Mouse (Mus musculus): ENCODE data around the gene Josd1. TPM values are rescaled to one million over a fixed set of nuclear protein-coding genes. Genes with fewer than 3 reads are reported as not detected.

Josd1 gene
- polyA plus RNA-seq, 1 experiment = 32.0 TPM

DNA sequence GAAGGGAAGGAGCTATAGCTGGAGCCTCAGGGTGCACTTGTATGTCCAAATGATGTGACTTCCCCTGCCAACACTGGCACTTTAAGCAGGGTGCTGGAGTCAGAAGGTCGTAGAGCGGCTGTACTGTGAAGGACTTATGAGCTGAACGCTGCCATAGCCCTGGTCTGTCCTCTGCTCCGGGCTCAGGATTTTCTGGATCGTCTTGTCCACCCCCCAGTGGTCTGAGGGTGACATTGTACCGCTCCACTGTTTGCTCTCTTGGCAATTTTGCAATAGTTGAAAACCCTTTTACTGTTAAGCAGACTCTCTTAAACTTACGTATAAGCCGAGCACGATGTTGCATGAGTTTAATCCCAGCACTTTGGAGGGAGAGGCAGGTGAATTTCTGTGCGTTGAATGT, 18.5 kb downstream of the Josd1 start:
- TF ChIP-seq POLR2A (IDR thresholded peaks at IDR 0.05; ENCODE audit: low read depth, low read length) (no peak), CTCF (IDR thresholded peaks at IDR 0.05; ENCODE audit: borderline replicate concordance, insufficient read depth, low read length) (no peak)
- Histone ChIP-seq H3K4me3 (ENCODE audit: insufficient read depth, low read length) (no peak overlapping the region), H3K4me1 (ENCODE audit: control insufficient read depth, insufficient read depth, low read length) (peaks cover 5% of the 10 kb centered on the region; the same call in 1 of the 2 replicates), H3K27ac (ENCODE audit: insufficient read depth, low read length) (no peak overlapping the region)

DNA sequence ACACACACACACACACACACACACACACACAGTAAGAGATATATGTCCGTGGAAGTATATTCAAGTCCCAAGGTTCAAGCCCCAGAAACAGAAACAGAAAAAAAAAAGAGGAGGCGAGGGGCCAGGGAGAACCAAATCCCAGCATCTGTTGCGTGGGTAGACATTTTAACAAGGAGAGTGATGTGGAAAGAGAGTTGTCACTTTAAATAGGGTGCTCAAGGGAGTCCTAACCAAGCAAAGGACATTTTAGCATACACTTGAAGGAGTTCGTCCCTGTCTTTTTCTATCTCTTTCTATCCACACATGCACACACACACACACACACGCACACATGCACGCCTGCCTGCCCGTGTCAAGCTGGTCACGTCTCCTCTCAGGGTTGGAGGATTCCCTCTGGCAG, 23.1 kb downstream of the Josd1 start:
- Histone ChIP-seq H3K4me1 (ENCODE audit: control insufficient read depth, insufficient read depth, low read length) (no peaks in the 10 kb centered on the region), H3K4me3 (ENCODE audit: insufficient read depth, low read length) (no peak overlapping the region), H3K27ac (ENCODE audit: insufficient read depth, low read length) (no peak overlapping the region)
- TF ChIP-seq POLR2A (IDR thresholded peaks at IDR 0.05; ENCODE audit: low read depth, low read length) (no peak), CTCF (IDR thresholded peaks at IDR 0.05; ENCODE audit: borderline replicate concordance, insufficient read depth, low read length) (no peak)

DNA sequence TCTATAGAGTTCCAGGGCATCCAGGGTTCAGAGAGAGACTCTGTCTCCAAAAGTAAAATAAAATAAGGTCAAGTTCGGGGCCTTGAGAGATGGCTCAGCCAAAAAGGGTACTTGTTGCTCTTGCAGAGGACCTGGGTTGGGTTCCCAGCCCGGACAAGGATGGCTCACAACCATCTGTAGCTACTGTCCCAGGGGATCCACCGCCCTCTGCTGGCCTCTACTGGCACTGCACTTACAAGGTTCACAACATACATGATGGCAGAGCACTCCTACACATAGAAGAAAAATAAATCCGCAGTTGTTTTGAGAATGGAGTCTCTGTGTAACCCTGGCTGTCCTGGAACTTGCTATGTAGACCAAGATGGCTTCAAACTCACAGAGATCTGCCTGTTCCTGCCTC, 25.9 kb downstream of the Josd1 start:
- Histone ChIP-seq H3K4me1 (ENCODE audit: control insufficient read depth, insufficient read depth, low read length) (no peaks in the 10 kb centered on the region), H3K4me3 (ENCODE audit: insufficient read depth, low read length) (no peak overlapping the region), H3K27ac (ENCODE audit: insufficient read depth, low read length) (no peak overlapping the region)
- TF ChIP-seq CTCF (IDR thresholded peaks at IDR 0.05; ENCODE audit: borderline replicate concordance, insufficient read depth, low read length) = peak; percentile 46; the same call in 1 of the 2 replicates
- TF ChIP-seq POLR2A (IDR thresholded peaks at IDR 0.05; ENCODE audit: low read depth, low read length) = no peak

DNA sequence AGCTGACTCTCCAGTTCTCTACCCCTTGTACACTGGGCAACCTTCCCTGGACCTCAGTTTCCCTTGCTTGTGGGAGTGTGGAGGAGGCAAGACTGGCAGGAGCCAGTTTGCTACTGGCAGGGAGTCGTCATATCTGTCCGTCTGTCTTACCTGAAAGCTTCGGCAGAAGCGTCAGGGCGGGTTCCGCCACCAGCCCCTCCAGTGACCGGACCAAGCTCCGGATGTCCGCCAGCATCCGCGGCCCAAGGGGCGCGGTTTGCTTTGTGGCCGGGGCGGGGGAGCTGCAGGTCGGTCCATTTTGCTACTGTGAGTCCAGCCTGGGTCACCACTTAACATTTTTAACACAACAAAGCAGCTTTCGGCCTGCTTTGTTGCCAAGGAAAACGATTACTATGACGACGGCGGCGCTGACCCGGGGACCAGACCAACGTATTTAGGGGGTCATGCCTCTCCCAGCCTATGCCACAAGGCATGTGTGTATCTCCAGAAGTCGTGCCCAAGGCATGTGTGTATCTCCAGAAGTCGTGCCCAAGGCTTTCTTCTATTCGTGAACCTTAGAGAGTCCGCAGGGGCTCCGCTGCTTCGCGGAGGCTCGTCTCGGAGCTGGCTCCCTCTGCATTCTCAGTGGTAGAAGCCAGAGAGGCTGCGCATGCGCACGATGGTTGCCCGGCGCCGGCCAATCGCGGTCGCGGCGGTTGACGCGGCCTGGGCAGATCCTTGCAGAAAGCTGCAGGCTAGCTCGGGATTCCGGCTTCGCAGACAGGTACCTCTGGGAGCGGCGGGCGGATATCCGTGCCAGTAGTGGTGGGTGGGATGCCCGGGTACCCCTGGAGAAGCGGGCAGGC, 29.0 kb downstream of the Josd1 start, which contains the start of the genes Fam227a and Cby1:
Gene Fam227a (minus strand): TSS at position 426 of the 845 bp plus-strand sequence.
Gene Cby1 (plus strand): TSS at position 669 of the 845 bp plus-strand sequence.
- Histone ChIP-seq H3K4me1 (ENCODE audit: control insufficient read depth, insufficient read depth, low read length) (no peaks in the 10 kb centered on the region), H3K27ac (ENCODE audit: insufficient read depth, low read length) (peak within 1 kb of the TSS; percentile 90), H3K4me3 (ENCODE audit: insufficient read depth, low read length) (peak within 1 kb of the TSS; percentile 71)
- TF ChIP-seq POLR2A (IDR thresholded peaks at IDR 0.05; ENCODE audit: low read depth, low read length) (peak; percentile 83), CTCF (IDR thresholded peaks at IDR 0.05; ENCODE audit: borderline replicate concordance, insufficient read depth, low read length) (no peak)

DNA sequence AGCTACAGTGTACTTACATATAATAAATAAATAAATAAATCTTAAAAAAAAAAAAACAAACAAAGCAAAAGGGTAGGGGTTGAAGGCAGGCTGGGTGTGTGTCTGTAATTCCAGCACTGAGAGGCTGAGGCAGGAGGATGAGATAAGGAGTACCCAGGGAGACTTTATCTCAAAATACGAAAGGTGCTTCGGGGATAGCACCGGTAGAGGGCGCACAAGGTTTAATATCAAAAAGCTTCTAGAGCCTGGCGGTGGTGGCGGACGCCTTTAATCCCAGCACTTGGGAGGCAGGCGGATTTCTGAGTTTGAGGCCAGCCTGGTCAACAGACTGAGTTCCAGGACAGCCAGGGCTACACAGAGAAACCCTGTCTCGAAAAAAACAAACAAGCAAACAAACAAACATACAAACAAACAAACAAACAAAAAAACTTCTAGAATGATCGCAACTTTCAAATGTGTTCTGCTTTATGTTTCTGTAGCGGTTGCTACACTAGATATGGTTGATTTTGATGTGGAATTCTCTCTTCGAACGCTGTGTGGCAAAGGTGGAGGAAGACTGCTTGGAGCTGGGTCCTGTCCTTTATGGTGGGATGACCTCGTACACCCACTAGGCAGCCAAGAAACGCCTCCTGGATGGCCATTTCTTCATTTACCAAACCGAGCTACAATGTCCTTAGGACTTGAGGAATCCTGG, 29.7 kb downstream of the Josd1 start:
- Histone ChIP-seq H3K4me3 (ENCODE audit: insufficient read depth, low read length) (peak overlapping the region; percentile 71), H3K27ac (ENCODE audit: insufficient read depth, low read length) (no peak overlapping the region), H3K4me1 (ENCODE audit: control insufficient read depth, insufficient read depth, low read length) (no peaks in the 10 kb centered on the region)
- TF ChIP-seq POLR2A (IDR thresholded peaks at IDR 0.05; ENCODE audit: low read depth, low read length) (no peak), CTCF (IDR thresholded peaks at IDR 0.05; ENCODE audit: borderline replicate concordance, insufficient read depth, low read length) (no peak)

DNA sequence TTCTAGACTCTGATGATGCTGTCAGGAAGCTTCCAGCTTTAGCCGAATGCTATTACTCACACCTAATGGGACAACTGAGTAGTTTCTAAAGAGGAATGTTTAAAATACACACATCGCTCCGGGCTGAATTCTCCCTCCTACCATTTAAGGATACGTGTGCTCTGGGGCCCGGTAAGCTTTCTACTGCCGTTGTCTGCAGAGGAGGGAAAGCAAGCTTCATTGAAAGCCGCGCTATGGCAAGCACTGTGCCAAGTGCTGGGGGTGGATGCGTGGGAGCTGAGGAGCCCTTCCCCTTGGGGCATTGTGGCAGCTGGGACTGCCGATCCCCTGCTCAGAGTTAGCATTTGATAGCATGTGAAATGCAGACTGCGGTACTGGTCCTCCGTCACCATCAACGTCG, 31.3 kb downstream of the Josd1 start:
- TF ChIP-seq POLR2A (IDR thresholded peaks at IDR 0.05; ENCODE audit: low read depth, low read length) = no peak
- no peak for TF ChIP-seq CTCF (IDR thresholded peaks at IDR 0.05; ENCODE audit: borderline replicate concordance, insufficient read depth, low read length)
- H3K4me3 ChIP-seq (ENCODE audit: insufficient read depth, low read length) = no peak overlapping the region

DNA sequence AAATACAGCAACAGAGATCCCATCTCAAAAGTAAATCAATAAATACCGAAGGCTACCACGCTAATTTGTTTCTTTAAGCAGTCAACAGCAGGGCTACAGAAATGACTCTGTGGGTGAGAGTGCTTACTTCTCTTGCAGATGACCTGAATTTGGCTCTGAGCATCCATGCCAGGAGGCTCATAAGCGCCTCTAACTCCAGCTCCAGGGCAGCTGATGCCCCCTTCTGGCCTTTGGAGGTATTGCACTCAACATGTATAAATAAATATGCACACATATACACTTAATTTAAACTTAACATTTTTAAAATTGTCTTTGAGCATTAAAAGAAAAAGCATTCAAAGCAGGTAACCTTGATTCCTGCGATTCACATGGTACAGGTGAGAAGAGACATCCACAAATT, 36.2 kb downstream of the Josd1 start:
- no peak overlapping the region for H3K4me3 ChIP-seq (ENCODE audit: insufficient read depth, low read length)
- no peaks in the 10 kb centered on the region for H3K4me1 ChIP-seq (ENCODE audit: control insufficient read depth, insufficient read depth, low read length)
- H3K27ac ChIP-seq (ENCODE audit: insufficient read depth, low read length) = no peak overlapping the region
- TF ChIP-seq POLR2A (IDR thresholded peaks at IDR 0.05; ENCODE audit: low read depth, low read length) (no peak), CTCF (IDR thresholded peaks at IDR 0.05; ENCODE audit: borderline replicate concordance, insufficient read depth, low read length) (peak; percentile 9; the same call in 1 of the 2 replicates)

More for the DNA sequence above, 31.3 kb downstream of the Josd1 start:
- Histone ChIP-seq H3K27ac (ENCODE audit: insufficient read depth, low read length) (no peak overlapping the region), H3K4me1 (ENCODE audit: control insufficient read depth, insufficient read depth, low read length) (no peaks in the 10 kb centered on the region)

DNA sequence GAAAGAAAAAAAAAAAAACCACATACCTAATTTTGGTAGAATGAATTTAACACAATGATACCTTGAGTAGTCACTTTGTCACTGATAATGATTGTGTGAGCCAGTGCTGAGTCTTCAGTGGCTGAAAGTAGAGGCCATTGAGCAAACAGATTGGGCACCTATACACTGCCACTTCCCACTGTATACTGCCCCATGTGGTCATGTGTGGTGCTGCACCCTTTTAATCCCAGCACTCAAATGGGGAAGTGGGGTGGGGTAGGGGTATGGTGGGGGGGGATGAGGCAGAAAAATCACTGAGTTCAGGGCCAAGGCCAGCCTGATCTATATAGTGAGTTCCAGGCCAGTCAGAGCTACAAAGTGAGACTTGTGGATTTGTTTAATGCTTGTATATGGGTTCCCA, 37.1 kb downstream of the Josd1 start:
- no peak overlapping the region for H3K4me3 ChIP-seq (ENCODE audit: insufficient read depth, low read length)
- no peaks in the 10 kb centered on the region for H3K4me1 ChIP-seq (ENCODE audit: control insufficient read depth, insufficient read depth, low read length)
- no peak overlapping the region for H3K27ac ChIP-seq (ENCODE audit: insufficient read depth, low read length)
- peak; percentile 45; the same call in 1 of the 2 replicates for TF ChIP-seq CTCF (IDR thresholded peaks at IDR 0.05; ENCODE audit: borderline replicate concordance, insufficient read depth, low read length)
- no peak for TF ChIP-seq POLR2A (IDR thresholded peaks at IDR 0.05; ENCODE audit: low read depth, low read length)

DNA sequence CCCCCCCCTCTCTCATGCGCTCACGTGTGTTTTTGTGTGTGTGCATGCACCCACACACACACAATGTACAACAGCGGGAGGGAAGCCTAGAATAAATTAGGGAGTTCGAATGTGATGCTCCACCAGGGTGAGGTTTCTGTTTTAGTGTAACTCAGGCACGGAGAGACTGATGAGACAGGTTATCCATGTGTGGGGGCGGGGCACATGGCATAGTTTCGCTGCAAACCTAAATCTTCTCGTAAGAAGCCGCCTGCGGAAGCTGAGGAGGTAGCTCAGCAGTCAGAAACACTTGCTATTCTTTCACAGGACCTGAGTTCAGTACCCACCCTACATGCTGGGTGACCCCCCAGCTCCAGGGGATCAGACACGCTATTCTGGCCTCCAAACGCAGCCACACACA, 39.6 kb downstream of the Josd1 start:
- no peak for TF ChIP-seq POLR2A (IDR thresholded peaks at IDR 0.05; ENCODE audit: low read depth, low read length)
- no peak for TF ChIP-seq CTCF (IDR thresholded peaks at IDR 0.05; ENCODE audit: borderline replicate concordance, insufficient read depth, low read length)
- Histone ChIP-seq H3K27ac (ENCODE audit: insufficient read depth, low read length) (no peak overlapping the region), H3K4me3 (ENCODE audit: insufficient read depth, low read length) (no peak overlapping the region), H3K4me1 (ENCODE audit: control insufficient read depth, insufficient read depth, low read length) (no peaks in the 10 kb centered on the region)

DNA sequence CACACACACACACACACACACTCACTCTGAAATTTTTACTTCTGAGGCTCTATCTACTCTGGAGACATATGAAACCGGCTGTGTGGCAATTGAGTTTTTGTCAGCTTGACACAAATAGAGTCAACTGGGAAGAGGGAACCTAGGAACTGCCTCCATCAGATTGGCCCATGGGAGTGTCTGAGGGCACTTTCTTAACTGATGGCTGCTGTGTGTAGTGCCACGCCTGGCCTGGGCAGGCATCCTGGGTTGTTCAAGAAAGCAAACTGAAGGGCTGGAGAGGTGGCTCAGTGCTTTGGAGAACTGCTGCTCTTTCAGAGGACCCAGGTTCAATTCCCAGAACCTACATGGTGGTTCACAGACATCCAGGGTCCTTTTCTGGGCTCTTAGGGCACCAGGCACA, 42.2 kb downstream of the Josd1 start:
- TF ChIP-seq POLR2A (IDR thresholded peaks at IDR 0.05; ENCODE audit: low read depth, low read length) (no peak), CTCF (IDR thresholded peaks at IDR 0.05; ENCODE audit: borderline replicate concordance, insufficient read depth, low read length) (no peak)
- no peak overlapping the region for H3K27ac ChIP-seq (ENCODE audit: insufficient read depth, low read length)
- no peaks in the 10 kb centered on the region for H3K4me1 ChIP-seq (ENCODE audit: control insufficient read depth, insufficient read depth, low read length)
- H3K4me3 ChIP-seq (ENCODE audit: insufficient read depth, low read length) = no peak overlapping the region
